Mouse (Mus musculus) cerebellum, adult 2 months (tissue): ENCODE data around the gene Hrh2. TPM values are rescaled to one million over a fixed set of nuclear protein-coding genes. Genes with fewer than 3 reads are reported as not detected.

Experiments
- DNase-seq, 2 experiments: peaks; one replicate each; pipeline ENCODE4 v3.0.0; 2021
- H3K27ac ChIP-seq: fragments of 200-500 bp; 2 replicates; pipeline ENCODE4 v1.5.1; 2012; ENCODE audit warnings: low read length, control low read depth, inconsistent platforms; ENCODE audit not compliant: insufficient read depth
- H3K27me3 ChIP-seq: fragments of 200-500 bp; 2 replicates; pipeline ENCODE4 v1.6.1; 2012; ENCODE audit warnings: inconsistent platforms, mild to moderate bottlenecking, low read length, moderate library complexity; ENCODE audit not compliant: control insufficient read depth, insufficient read depth
- H3K4me1 ChIP-seq: fragments of 200-500 bp; 2 replicates; pipeline ENCODE4 v1.6.1; 2011; ENCODE audit warnings: low read length; ENCODE audit not compliant: control insufficient read depth, insufficient read depth
- H3K4me3 ChIP-seq: fragments of 200-500 bp; replicated peaks from 2 replicates; pipeline ENCODE3; 2011; ENCODE audit warnings: mild to moderate bottlenecking, low read depth, low read length, control low read depth; ENCODE audit not compliant: insufficient read depth
- CTCF ChIP-seq: fragments of 200-500 bp; IDR thresholded peaks from 2 replicates; pipeline ENCODE4 v1.5.1; 2011; ENCODE audit warnings: low read depth, mild to moderate bottlenecking, control low read depth, low read length, moderate library complexity, borderline replicate concordance; ENCODE audit not compliant: insufficient read depth
- POLR2A ChIP-seq: fragments of 200-500 bp; IDR thresholded peaks from 2 replicates; pipeline ENCODE4 v1.6.1; 2011; ENCODE audit warnings: low read length, control low read depth, borderline replicate concordance; ENCODE audit not compliant: insufficient read depth
- WGBS: fragments of 180-500 bp; shearing (Covaris S2); methylation state at CpG from one replicate; pipeline ENCODE4 v1.1.7; 2018; 5-methylcytosine and 5-hydroxymethylcytosine counted together
- polyA plus RNA-seq: library from polyadenylated mRNA; depleted of rRNA; stranded (reverse); fragments of >200 nt; gene quantifications from 2 replicates; pipeline ENCODE4 v1.2.3, GENCODE M21; 2012

Hrh2 gene
- polyA plus RNA-seq, 1 experiment = 6.5 TPM

GRCm38 (mm10) chr13:54159756-54160155 is 32.2 kb upstream of the Hrh2 start:
- 42% methylated on average over 11 of the region's 11 CpGs for WGBS

GRCm38 (mm10) chr13:54160546-54160945 is 31.4 kb upstream of the Hrh2 start:
- TF ChIP-seq POLR2A (no peak), CTCF (no peak)
- 39% methylated on average over 1 of the region's 1 CpGs for WGBS
- no peak overlapping the region for H3K27ac ChIP-seq
- no peak overlapping the region for H3K4me3 ChIP-seq
- H3K27me3 ChIP-seq = no peaks in the 10 kb centered on the region
- 0 out of 2 replicates have a peak, but pooled peaks cover 5% of the 10 kb centered on the region for H3K4me1 ChIP-seq
- no peak for DNase-seq

More at GRCm38 (mm10) chr13:54159756-54160155, 32.2 kb upstream of the Hrh2 start:
- H3K27me3 ChIP-seq = no peaks in the 10 kb centered on the region
- no peak for TF ChIP-seq POLR2A
- TF ChIP-seq CTCF = no peak
- H3K27ac ChIP-seq = no peak overlapping the region
- H3K4me3 ChIP-seq = no peak overlapping the region
- peak; percentile 19 to 28 for DNase-seq
- 0 out of 2 replicates have a peak, but pooled peaks cover 5% of the 10 kb centered on the region for H3K4me1 ChIP-seq

DNA sequence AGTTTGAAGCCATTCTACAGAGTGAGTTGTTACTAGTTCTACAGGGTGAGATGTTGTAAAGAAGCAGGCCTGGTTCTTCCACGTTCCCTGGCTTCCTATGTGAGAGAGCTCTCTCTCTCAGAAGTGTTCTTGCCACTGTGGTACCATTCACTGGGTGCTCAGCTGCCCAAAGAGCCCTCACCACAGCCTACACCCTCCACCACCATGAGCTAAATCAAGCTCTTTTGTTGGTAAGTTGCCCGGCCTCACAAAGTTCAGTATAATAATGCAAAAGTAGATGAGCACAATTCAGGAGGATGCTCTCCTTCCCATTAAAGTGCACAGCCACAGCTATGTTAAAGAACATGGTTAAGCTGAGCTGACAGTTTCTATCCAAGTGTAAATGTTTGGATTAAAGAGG is 30.4 kb upstream of the Hrh2 start:
- Histone ChIP-seq H3K27ac (no peak overlapping the region), H3K4me1 (0 out of 2 replicates have a peak, but pooled peaks cover 5% of the 10 kb centered on the region), H3K27me3 (no peaks in the 10 kb centered on the region), H3K4me3 (no peak overlapping the region)
- WGBS = 86% methylated on average over 2 of the region's 2 CpGs
- no peak for TF ChIP-seq CTCF
- TF ChIP-seq POLR2A = no peak
- no peak for DNase-seq

- no peak for TF ChIP-seq POLR2A
- TF ChIP-seq CTCF = no peak
- no peak for DNase-seq
- Histone ChIP-seq H3K27me3 (no peaks in the 10 kb centered on the region), H3K4me3 (no peak overlapping the region), H3K4me1 (0 out of 2 replicates have a peak, but pooled peaks cover 5% of the 10 kb centered on the region), H3K27ac (no peak overlapping the region)
- WGBS = 79% methylated on average over 8 of the region's 8 CpGs
Measured at GRCm38 (mm10) chr13:54163363-54163762, 28.6 kb upstream of the Hrh2 start.

- DNase-seq = no peak
- Histone ChIP-seq H3K27me3 (no peaks in the 10 kb centered on the region), H3K27ac (no peak overlapping the region), H3K4me3 (no peak overlapping the region), H3K4me1 (0 out of 2 replicates have a peak, but pooled peaks cover 5% of the 10 kb centered on the region)
- TF ChIP-seq POLR2A (no peak), CTCF (no peak)
- 91% methylated on average over 10 of the region's 10 CpGs for WGBS
Measured at GRCm38 (mm10) chr13:54164462-54164861, 27.5 kb upstream of the Hrh2 start.

- DNase-seq = no peak
- H3K27ac ChIP-seq = no peak overlapping the region
- WGBS = 82% methylated on average over 6 of the region's 6 CpGs
- no peaks in the 10 kb centered on the region for H3K4me1 ChIP-seq
- no peaks in the 10 kb centered on the region for H3K27me3 ChIP-seq
- H3K4me3 ChIP-seq = no peak overlapping the region
- TF ChIP-seq CTCF (no peak), POLR2A (no peak)
Measured at GRCm38 (mm10) chr13:54165066-54165465, 26.9 kb upstream of the Hrh2 start.

DNA sequence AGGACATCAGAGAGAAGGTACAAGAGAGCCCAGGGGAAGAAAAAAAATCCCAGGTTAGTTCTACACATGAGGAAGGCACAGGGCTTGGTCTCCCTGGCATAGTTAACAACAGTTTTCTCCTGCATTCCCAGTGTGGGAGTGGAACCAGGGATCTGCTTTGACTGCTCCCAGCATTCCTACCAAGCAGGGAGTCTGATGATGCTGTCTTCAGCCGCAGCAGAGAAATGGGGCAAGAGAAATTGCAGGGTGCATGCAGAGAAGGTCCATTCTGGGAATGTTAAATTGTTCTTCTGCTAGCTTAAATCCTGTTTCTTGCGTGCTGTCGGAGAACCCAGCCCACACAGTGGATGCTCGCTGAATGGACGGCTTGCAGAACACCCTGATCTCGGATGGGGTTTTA is 26.2 kb upstream of the Hrh2 start:
- Histone ChIP-seq H3K27me3 (no peaks in the 10 kb centered on the region), H3K27ac (no peak overlapping the region), H3K4me3 (no peak overlapping the region), H3K4me1 (peaks cover 7% of the 10 kb centered on the region; the same call in 1 of the 2 replicates)
- 89% methylated on average over 6 of the region's 6 CpGs for WGBS
- TF ChIP-seq POLR2A (no peak), CTCF (no peak)
- no peak for DNase-seq

DNA sequence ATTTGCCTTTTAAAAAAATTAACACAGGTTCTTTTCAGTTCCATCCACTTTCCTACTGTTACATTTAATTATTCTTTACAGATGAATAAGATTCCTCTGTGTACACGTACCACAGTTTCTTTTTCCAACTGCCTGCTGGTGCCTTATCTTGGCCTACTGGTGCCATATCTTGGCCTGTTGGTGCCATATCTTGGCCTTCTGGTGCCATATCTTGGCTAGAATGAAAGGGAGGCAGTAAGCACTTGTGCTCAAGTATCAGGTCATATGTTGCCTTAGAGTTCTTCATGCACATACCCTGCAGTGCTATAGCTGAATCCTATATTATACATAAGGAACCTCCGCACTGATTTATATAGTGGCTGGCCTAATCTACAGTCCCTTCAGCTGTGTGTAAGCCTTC is 24.9 kb upstream of the Hrh2 start:
- 96% methylated on average over 2 of the region's 2 CpGs for WGBS
- no peak for DNase-seq
- Histone ChIP-seq H3K4me3 (no peak overlapping the region), H3K4me1 (peaks cover 9% of the 10 kb centered on the region), H3K27me3 (no peaks in the 10 kb centered on the region), H3K27ac (no peak overlapping the region)
- TF ChIP-seq CTCF (no peak), POLR2A (no peak)
